Mouse (Mus musculus) R1 (cell line): ENCODE measurements at regions not wholly inside any gene's neighbourhood (a gene's known extent, or its start where the extent isn't known, plus 50 kb on each side); places are given as distances from the start of the nearest gene placed in this dataset.

Source experiments
- DNase-seq: peaks from one replicate; pipeline ENCODE4 v3.0.0-alpha.2; 2018; ENCODE audit warnings: low read depth, low spot score

- no peak for DNase-seq
These were observed 438.7 kb upstream of the Atp11b start for GRCm38 (mm10) chr3:35315162-35315561.

- no peak for DNase-seq
These were observed 435.6 kb upstream of the Atp11b start for GRCm38 (mm10) chr3:35318348-35318747.

DNA sequence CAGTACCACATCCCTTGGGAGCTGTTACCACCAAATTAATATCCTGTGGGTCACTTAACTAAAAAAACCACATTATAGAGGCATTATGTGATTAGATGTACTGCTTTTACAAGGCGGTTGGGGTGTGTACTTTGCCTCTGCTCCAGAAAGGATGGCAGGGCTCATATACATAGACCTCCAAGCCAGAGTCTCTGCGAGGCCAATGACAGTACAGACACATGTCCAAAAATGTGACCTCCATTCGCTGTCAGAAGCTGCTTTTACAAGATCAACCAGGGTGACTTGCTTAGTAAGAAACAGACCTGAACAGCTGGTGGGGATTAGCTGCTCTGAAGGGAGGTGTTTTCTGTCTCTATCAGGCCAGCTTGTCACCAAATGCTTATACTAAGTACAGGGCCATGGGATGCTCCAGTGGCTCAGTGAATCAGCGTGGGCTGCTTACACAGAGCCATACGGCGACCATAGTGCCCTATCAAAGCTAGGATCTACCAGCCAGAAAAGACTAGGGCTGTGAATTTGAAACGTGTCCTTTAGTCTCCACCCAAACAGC, 433.0 kb upstream of the Atp11b start:
- no peak for DNase-seq

- no peak for DNase-seq
These were observed 431.9 kb upstream of the Atp11b start for GRCm38 (mm10) chr3:35321991-35322390.

- no peak for DNase-seq
These were observed 431.0 kb upstream of the Atp11b start for GRCm38 (mm10) chr3:35322899-35323298.

DNA sequence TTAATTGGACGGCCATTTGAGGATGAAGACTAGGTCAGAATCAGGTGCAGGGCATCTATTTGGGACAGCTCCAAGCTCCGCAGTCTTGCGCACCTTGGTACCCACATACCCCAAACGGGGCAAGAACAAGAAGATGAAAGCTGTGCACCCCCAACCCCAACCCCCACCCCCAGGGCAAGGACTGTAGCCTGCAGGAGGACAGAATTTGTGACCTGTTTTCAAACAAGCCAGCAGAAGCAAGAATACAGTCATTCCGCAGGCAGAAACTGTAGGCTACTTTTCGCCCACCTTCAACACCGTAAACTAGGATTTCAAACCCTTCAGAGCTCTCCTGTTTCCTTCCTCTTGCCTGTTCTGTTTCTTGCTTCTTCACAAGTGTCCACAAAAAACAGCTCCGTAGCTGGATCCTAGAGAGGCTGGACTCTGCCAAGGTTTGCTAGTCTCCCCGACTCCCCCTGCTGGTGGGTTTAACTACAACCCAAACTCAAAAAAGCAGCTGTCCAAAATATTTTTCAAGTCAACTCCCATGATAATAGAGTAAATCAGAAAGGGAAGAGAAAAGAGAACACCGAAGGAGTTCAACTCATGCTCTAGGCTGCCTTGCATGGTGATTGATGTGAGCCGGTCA, 430.3 kb upstream of the Atp11b start:
- peak; percentile 82 for DNase-seq

DNA sequence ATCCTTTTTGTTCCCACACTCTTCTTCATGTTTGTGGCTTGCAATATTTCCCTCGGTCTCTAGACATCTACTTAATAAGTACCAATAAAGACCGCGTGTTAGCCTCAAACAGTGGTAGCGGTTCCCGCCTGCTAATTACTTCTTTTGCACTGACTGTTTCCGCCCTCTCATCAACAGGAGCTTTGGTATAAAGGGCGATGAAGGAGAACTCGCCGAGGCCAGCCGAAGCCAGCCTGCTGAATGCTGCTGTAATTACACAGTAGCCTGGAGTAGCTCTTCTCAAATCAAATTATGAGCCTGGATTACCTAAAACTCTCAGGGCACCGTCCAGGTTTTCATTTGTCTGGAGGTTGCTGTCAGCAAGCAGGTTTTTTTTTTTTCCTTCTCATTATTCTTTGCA, 429.7 kb upstream of the Atp11b start:
- no peak for DNase-seq

GRCm38 (mm10) chr3:35332534-35333272, 421.2 kb upstream of the Atp11b start:
- DNase-seq: no peak

- DNase-seq: no peak
These were observed 419.9 kb upstream of the Atp11b start for GRCm38 (mm10) chr3:35334017-35334416.

GRCm38 (mm10) chr3:35334546-35334945, 419.4 kb upstream of the Atp11b start:
- DNase-seq: no peak

DNA sequence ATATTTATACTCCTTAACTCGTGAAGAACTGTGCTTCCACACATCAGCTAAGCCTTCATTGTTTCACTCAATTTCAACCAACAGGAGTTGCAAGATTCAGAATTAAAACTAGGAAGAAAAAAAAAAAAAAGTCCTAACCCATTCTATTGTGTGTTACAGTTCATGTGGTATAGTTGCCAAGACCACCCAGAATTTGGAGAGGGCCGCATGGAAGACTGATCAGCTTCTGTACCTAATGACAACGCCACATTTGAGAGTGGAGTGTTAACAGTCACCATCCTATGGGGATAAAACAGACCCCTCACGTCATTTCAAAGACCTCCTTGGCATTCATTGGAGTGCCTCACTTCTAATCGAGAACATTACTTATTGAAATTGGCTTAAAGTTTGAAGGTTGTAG, 418.1 kb upstream of the Atp11b start:
- DNase-seq: no peak

DNA sequence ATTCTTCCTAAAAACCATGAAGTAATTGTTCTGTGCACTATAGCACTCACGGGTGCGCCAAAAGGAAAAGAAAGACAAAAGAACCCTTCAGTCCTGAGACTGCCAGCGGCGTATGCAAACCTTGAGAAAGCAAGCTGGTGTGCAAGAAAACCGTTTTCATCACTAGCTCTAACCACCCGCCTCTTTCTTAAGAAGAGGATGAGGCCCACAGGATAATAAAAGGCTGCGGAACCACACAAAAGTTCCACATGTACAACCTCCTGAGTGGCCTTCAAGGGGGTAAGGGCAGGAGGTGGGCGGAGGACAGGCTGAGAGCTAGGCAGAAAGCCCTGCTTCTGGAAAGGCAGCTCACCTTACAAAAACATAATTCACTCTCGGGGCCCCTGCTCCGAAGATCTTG, 413.4 kb upstream of the Atp11b start:
- peak; percentile 43 for DNase-seq

GRCm38 (mm10) chr3:35340935-35341800, 412.7 kb upstream of the Atp11b start:
- no peak for DNase-seq

- DNase-seq: no peak
These were observed 412.1 kb upstream of the Atp11b start for GRCm38 (mm10) chr3:35341840-35342239.

DNA sequence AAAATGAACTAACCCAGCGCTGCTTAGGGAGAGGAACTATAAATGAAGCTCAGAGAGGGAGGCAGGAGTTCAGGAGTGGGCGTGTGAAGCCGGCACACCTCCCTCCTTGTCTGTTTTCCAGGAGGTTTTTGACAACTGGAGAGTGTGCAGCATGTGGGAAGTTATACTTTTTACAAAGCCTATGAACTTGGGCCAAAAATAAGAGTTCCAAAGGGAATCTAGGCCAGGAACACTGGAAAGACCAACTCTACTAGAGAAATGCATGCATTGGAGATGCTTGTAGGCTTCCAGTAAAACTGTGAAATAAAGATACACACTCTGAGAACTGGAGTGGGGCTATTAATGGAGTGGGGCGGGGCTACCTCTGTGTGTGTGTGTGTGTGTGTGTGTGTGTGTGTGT, 411.3 kb upstream of the Atp11b start:
- no peak for DNase-seq

DNA sequence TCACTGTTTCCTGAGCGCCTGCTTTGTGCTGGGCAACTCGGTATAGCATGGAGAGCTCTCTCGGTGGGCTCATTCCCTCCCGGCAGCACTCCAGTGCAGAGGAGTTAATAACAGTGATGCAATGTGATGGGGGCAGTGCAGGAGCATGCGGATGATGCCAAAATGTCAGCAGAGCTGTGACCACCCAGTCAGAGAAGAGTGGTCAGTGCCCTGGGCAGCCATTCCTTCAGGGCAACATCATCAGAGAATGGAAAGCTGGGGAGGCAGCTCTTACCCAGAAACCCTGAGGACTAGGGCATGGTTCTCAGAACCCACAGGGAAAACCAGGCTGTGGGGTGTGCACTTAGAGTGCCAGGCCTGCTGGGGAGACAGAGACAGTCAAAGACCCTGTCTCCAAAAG, 410.0 kb upstream of the Atp11b start:
- DNase-seq: no peak

DNA sequence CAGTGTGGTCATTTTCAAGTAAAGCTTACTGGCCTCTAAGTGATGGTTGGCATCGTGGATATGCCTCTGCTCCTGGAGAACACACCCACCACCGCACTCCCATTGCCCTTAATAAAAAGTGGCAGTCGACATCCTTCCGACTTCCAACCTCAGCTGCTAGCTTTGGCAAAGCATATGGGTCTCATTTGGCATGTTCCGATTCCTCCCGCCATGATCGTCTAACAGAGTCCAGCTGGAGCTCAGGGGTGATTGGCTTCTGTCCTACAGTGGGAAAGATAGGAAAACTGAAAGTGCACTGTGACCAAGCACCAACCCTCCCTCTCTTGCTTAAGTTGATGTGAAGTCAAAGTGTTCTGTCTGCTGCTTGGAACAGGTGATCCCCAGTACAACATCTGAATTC, 404.8 kb upstream of the Atp11b start:
- DNase-seq: no peak

DNA sequence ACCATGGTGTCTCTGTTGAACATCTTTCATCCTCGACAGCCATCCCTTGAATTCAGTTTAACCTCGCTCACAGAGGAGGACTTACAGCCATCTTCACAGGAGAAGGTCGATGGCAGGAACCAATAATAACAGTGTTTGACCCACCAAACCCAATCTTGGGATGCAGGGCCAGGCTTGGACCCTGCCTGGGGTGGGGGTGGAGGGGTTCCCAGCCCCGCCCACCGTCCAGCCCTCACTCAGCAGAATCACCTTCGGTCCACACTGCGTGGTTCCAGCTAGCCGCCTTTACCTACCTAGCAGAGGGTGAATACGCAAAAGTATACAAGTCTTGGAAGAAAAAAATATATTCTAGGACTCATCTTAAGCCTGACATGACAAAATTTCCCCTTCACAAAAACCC, 400.5 kb upstream of the Atp11b start:
- DNase-seq: no peak

- DNase-seq: no peak
These were observed 400.0 kb upstream of the Atp11b start for GRCm38 (mm10) chr3:35353920-35354319.

DNA sequence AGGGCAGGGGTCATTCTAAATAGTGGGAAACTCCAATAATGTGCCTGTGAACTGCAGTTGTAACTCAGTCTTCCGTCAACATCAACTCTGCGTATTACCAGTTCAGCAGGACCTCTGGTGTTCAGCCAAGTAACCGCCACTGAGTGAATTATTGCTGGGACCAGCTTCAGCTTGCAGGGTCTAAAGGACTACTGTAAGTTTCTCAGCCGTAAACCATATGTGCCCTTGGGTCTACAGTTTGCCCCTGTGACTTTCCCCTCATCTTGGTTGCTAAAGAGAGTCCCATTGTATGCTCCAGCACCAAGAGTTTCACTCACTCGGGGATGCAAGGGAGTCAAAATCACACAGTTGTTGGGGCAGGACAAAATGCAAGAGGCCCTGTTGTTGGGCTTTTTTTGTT, 399.6 kb upstream of the Atp11b start:
- DNase-seq: no peak

- no peak for DNase-seq
These were observed 396.8 kb upstream of the Atp11b start for GRCm38 (mm10) chr3:35357111-35357510.

DNA sequence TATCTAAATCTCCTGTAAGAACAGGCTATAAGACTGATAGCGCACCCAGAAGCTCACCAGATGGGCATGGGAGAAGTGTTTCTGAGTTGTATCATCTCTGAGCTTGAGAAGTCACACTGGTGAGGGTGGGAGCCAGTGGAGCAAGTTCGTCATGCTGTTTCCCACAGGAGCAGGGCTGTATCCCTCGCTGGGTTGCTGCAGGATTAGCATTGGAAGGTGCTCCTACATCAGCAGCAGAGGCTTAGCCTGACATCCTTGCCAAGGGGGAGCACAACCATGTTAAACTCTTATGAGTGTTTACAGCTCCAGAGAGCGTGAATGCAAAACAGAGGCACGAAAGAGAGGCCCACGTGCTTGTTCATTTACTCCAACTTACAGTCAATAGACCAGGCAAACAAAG, 395.4 kb upstream of the Atp11b start:
- no peak for DNase-seq
